Mouse (Mus musculus): ENCODE measurements around the gene Wap. TPM values are rescaled to one million over a fixed set of nuclear protein-coding genes. Genes with fewer than 3 reads are reported as not detected.

The Wap gene
- polyA plus RNA-seq, 1 experiment from 2014 or later, result not detected

GRCm38 (mm10) chr11:6590933-6591675, 47.3 kb downstream of the Wap start:
- H3K9me3 ChIP-seq (replicated peaks), result no peaks in the 10 kb centered on the region
- H3K36me3 ChIP-seq, result peaks cover 73% of the 10 kb centered on the region
- no peaks in the 10 kb centered on the region for H3K27me3 ChIP-seq
- no peak overlapping the region for H3K4me3 ChIP-seq
- ATAC-seq (ENCODE audit: low FRiP score), result no peak
- 85% methylated on average over 10 of the region's 10 CpGs for WGBS
- H3K9ac ChIP-seq, result no peak overlapping the region
- no peak overlapping the region for H3K4me2 ChIP-seq (replicated peaks)
- no peak overlapping the region for H3K27ac ChIP-seq
- H3K4me1 ChIP-seq, result no peaks in the 10 kb centered on the region; the same call in 1 of the 2 replicates

GRCm38 (mm10) chr11:6589838-6590237, 48.6 kb downstream of the Wap start:
- no peak overlapping the region for H3K9ac ChIP-seq
- H3K9me3 ChIP-seq (replicated peaks), result no peaks in the 10 kb centered on the region
- no peak for ATAC-seq (ENCODE audit: low FRiP score)
- no peak overlapping the region for H3K27ac ChIP-seq
- H3K4me1 ChIP-seq, result no peaks in the 10 kb centered on the region; the same call in 1 of the 2 replicates
- H3K4me2 ChIP-seq (replicated peaks), result no peak overlapping the region
- H3K4me3 ChIP-seq, result no peak overlapping the region
- peaks cover 69% of the 10 kb centered on the region for H3K36me3 ChIP-seq
- H3K27me3 ChIP-seq, result no peaks in the 10 kb centered on the region
- 92% methylated on average over 7 of the region's 7 CpGs for WGBS

GRCm38 (mm10) chr11:6588295-6588694, 50.1 kb downstream of the Wap start:
- H3K4me1 ChIP-seq, result no peaks in the 10 kb centered on the region; the same call in 1 of the 2 replicates
- no peaks in the 10 kb centered on the region for H3K9me3 ChIP-seq (replicated peaks)
- ATAC-seq (ENCODE audit: low FRiP score), result no peak
- WGBS, result 95% methylated on average over 7 of the region's 7 CpGs
- no peak overlapping the region for H3K9ac ChIP-seq
- H3K4me3 ChIP-seq, result no peak overlapping the region
- H3K27ac ChIP-seq, result no peak overlapping the region
- no peak overlapping the region for H3K4me2 ChIP-seq (replicated peaks)
- H3K27me3 ChIP-seq, result no peaks in the 10 kb centered on the region
- H3K36me3 ChIP-seq, result peaks cover 55% of the 10 kb centered on the region

GRCm38 (mm10) chr11:6587249-6587940, 51.0 kb downstream of the Wap start:
- ATAC-seq (ENCODE audit: low FRiP score), result no peak
- no peak overlapping the region for H3K27ac ChIP-seq
- peaks cover 46% of the 10 kb centered on the region for H3K36me3 ChIP-seq
- H3K9me3 ChIP-seq (replicated peaks), result no peaks in the 10 kb centered on the region
- 94% methylated on average over 7 of the region's 7 CpGs for WGBS
- H3K4me3 ChIP-seq, result no peak overlapping the region
- no peaks in the 10 kb centered on the region for H3K27me3 ChIP-seq
- no peak overlapping the region for H3K4me2 ChIP-seq (replicated peaks)
- H3K4me1 ChIP-seq, result no peaks in the 10 kb centered on the region
- no peak overlapping the region for H3K9ac ChIP-seq

- 91% methylated on average over 3 of the region's 3 CpGs for WGBS
- ATAC-seq (ENCODE audit: low FRiP score), result no peak
- Histone ChIP-seq H3K9me3 (replicated peaks) (no peaks in the 10 kb centered on the region), H3K36me3 (peaks cover 39% of the 10 kb centered on the region), H3K9ac (no peak overlapping the region), H3K27ac (no peak overlapping the region), H3K4me3 (no peak overlapping the region), H3K27me3 (no peaks in the 10 kb centered on the region), H3K4me1 (no peaks in the 10 kb centered on the region), H3K4me2 (replicated peaks) (no peak overlapping the region)
These were observed 51.8 kb downstream of the Wap start for GRCm38 (mm10) chr11:6586660-6587059.

- H3K4me2 ChIP-seq (replicated peaks), result no peak overlapping the region
- H3K9ac ChIP-seq, result no peak overlapping the region
- H3K4me1 ChIP-seq, result no peaks in the 10 kb centered on the region
- H3K36me3 ChIP-seq, result peaks cover 29% of the 10 kb centered on the region
- no peaks in the 10 kb centered on the region for H3K9me3 ChIP-seq (replicated peaks)
- 94% methylated on average over 8 of the region's 8 CpGs for WGBS
- no peak overlapping the region for H3K27ac ChIP-seq
- no peak for ATAC-seq (ENCODE audit: low FRiP score)
- H3K4me3 ChIP-seq, result no peak overlapping the region
- H3K27me3 ChIP-seq, result no peaks in the 10 kb centered on the region
These were observed 52.7 kb downstream of the Wap start for GRCm38 (mm10) chr11:6585748-6586147.

Other genes with a start within 250 kb of the Wap start
- 21.5 and 22.4 TPM in 2 replicates for gene Zmiz2, start 249.6 kb downstream of the Wap start, polyA plus RNA-seq (2016; fragmentation: Nextera tagmentation; extraction: Ambion mirVana)
- 4,150 and 4,164 TPM in 2 replicates for gene Ppia, start 223.2 kb downstream of the Wap start, polyA plus RNA-seq (2016; fragmentation: Nextera tagmentation; extraction: Ambion mirVana)
- 520 and 591 TPM in 2 replicates for gene H2afv, start 194.2 kb downstream of the Wap start, polyA plus RNA-seq (2016; fragmentation: Nextera tagmentation; extraction: Ambion mirVana)
- 17.2 and 18.3 TPM in 2 replicates for gene Purb, start 162.7 kb downstream of the Wap start, polyA plus RNA-seq (2016; fragmentation: Nextera tagmentation; extraction: Ambion mirVana)
- gene Myo1g, start 117.7 kb downstream of the Wap start, polyA plus RNA-seq (2016; fragmentation: Nextera tagmentation; extraction: Ambion mirVana), result 0.50 and 0.70 TPM in 2 replicates
- gene Ccm2, start 91.8 kb downstream of the Wap start, polyA plus RNA-seq (2016; fragmentation: Nextera tagmentation; extraction: Ambion mirVana), result 89.5 and 95.8 TPM in 2 replicates
- gene Nacad, start 32.6 kb downstream of the Wap start, polyA plus RNA-seq (2016; fragmentation: Nextera tagmentation; extraction: Ambion mirVana), result 85.6 and 86.3 TPM in 2 replicates
- 36.5 and 37.3 TPM in 2 replicates for gene Tbrg4, start 12.6 kb downstream of the Wap start, polyA plus RNA-seq (2016; fragmentation: Nextera tagmentation; extraction: Ambion mirVana)
- 5.7 and 9.6 TPM in 2 replicates for gene Ramp3, start 19.9 kb upstream of the Wap start, polyA plus RNA-seq (2016; fragmentation: Nextera tagmentation; extraction: Ambion mirVana)
- gene Gm11983, start 199.0 kb upstream of the Wap start, polyA plus RNA-seq (2016; fragmentation: Nextera tagmentation; extraction: Ambion mirVana), result not detected in 2 replicates

Measured in hindbrain, embryonic 12.5 days (tissue).